Mouse (Mus musculus) left cerebral cortex, postnatal 25 days (tissue): Measurements from ENCODE around the gene Dmpk. TPM values are rescaled to one million over a fixed set of nuclear protein-coding genes. Genes with fewer than 3 reads are reported as not detected.
A peak's percentile ranks its signal among the peaks of the same experiment; 100 is the strongest.

Experiments used
- DNase-seq, 2 experiments: peaks; one replicate each; pipeline ENCODE4 v3.0.0; 2022; ENCODE audit warnings: low spot score in 2 of 2, mixed read lengths in 1 of 2
- intact Hi-C: fragments of 180-260 bp; cut with DNase I; formaldehyde crosslinking; loops from one replicate; pipeline ENCODE4 v1.15.1; 2025
- total RNA-seq, 2 experiments: library from RNA; stranded (reverse); gene quantifications; 2 replicates each; pipeline ENCODE4 v1.2.3; 2021

The Dmpk gene
- total RNA-seq, 2 experiments from 2014 or later, result 25.0 to 37.5 TPM

DNA sequence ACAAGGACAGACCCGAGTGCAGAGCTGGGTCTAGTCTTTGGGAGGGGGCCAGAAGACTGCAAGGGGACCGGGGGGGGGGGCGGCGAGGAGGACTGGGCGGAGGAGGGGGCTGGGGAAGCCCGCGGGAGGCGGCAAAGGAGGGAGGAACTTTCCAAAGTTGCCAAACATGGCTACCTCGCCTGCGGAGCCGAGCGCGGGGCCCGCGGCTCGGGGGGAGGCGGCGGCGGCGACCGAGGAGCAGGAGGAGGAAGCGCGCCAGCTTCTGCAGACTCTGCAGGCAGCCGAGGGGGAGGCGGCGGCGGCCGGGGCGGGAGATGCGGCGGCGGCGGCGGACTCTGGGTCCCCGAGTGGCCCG lies 10.8 kb downstream of the Dmpk start, which contains the start of gene Six5:
Gene Six5 (plus strand): TSS at position 124 of the 355 bp plus-strand sequence.
- intact Hi-C loops, result loop anchor here (2.0 kb wide), 1 partner anchor 24 kb away; the partner anchor contains the start of genes Fbxo46 and Gm4969
- no peak for DNase-seq

- intact Hi-C loops, result loop anchor here (2.0 kb wide), 1 partner anchor 24 kb away; the partner anchor contains the start of genes Fbxo46 and Gm4969
- peak in 1 of 2 experiments; percentile 41 for DNase-seq
Observed at GRCm38 (mm10) chr7:19094826-19095750, 11.4 kb downstream of the Dmpk start.

GRCm38 (mm10) chr7:19095751-19096110 lies 12.1 kb downstream of the Dmpk start:
- intact Hi-C loops, result loop anchor here (2.0 kb wide), 1 partner anchor 23 kb away; the partner anchor contains the start of genes Fbxo46 and Gm4969
- DNase-seq, result no peak

GRCm38 (mm10) chr7:19096421-19096976 lies 12.8 kb downstream of the Dmpk start:
- no peak for DNase-seq
- intact Hi-C loops, result no loop called here

- intact Hi-C loops, result no loop called here
Observed at GRCm38 (mm10) chr7:19097217-19097616, 13.6 kb downstream of the Dmpk start.

DNA sequence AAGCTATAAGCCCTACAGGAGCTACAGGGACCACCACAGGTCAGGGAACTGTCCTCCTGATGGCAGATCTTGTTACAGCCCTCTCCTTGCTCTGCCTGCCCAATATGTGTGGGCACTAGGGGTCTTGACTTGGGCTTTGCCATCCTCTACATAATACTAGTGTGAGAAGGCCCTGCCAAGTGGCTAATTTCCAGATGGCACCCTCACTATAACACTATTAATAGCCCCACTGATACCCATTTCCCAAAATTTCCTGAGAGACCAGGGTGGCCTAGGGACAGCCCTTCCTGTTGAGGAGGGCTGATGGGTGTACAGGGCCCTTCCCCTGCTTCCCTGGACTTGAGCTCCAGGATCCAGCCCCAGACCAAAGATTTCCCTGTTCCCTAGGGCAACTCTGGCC lies 14.2 kb downstream of the Dmpk start:
- no peak for DNase-seq
- intact Hi-C loops, result no loop called here

More at GRCm38 (mm10) chr7:19097217-19097616, 13.6 kb downstream of the Dmpk start:
- no peak for DNase-seq

DNA sequence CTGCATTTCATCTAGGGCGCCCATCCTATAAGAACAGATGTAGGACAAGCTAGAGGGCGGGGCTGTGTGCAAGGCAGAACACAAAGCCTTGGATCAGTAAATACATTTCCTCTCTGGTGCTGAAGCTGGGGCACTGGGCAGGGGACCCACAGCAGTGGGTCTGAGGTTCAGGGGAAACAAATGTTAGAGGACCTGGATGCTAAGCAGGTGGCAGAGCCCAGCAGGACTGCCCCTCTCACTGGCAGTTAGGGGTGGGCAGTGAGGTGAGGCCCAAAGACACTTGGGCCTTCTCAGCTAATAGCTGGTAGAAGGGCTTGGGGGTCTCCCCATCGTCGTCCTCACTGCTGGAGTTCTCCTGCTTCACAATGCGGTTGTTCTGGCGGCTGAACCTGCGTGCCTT lies 15.2 kb downstream of the Dmpk start:
- intact Hi-C loops, result no loop called here
- DNase-seq, result no peak

DNA sequence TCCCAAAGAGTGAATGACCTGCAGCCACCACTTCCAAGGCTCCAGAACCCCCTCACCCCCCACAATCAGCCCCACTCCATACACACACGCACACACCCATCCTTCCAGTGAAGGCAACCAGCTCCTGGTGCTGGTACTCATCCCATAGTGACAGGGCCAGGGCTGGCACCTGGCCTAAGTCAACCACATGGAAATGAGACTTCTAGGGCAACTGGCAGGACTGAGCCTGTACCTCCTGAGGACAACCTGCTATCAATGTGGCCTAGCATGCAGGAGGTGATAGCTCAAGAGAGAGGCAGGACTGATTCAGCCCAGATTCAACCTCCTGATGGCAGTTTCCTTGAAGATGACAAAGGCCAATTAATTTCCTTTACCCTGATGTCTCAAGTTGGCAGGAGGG lies 16.6 kb downstream of the Dmpk start:
- intact Hi-C loops, result no loop called here
- no peak for DNase-seq

GRCm38 (mm10) chr7:19103741-19104140 lies 20.1 kb downstream of the Dmpk start:
- intact Hi-C loops, result no loop called here
- DNase-seq, result no peak

DNA sequence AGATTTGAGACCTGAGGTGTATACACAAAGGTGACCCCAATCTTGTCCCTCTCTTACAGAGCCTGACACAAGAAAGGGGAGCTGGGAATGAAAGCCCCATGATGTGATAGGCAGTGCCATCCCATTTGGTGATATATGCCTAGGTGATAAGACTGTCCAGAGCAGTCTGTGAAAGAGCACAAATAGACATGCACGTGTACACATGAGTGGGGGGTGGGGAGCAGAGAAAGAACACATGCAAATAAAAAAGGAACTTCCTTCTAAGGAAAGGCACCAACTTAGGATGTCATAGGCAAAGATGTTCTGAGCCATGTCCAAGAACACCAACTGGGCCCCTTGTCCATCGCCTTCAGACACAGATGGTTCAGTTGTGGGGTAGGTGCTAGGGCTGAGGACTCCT lies 20.8 kb downstream of the Dmpk start:
- no peak for DNase-seq
- intact Hi-C loops, result no loop called here

DNA sequence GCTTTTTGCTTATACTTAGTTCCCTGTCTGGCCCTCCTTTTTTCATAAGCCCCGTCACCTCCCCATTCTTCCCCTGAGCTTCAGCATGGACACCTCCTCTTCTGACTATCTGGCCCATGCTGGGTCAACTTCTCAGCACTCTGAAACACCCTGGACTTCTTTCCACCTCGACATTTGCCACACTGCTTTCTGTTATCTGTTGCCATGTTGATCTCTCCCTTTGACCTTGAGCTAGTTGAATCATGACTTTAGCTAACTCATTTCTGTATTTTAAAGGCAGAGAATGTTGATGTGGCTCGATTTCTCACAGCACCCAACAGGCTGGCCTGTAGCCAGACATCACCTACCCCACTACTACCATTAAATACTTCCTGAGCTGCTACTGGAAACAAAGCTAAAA lies 23.8 kb downstream of the Dmpk start:
- intact Hi-C loops, result no loop called here
- no peak for DNase-seq

- intact Hi-C loops, result no loop called here
- no peak for DNase-seq
Observed at GRCm38 (mm10) chr7:19109565-19109964, 25.9 kb downstream of the Dmpk start.

DNA sequence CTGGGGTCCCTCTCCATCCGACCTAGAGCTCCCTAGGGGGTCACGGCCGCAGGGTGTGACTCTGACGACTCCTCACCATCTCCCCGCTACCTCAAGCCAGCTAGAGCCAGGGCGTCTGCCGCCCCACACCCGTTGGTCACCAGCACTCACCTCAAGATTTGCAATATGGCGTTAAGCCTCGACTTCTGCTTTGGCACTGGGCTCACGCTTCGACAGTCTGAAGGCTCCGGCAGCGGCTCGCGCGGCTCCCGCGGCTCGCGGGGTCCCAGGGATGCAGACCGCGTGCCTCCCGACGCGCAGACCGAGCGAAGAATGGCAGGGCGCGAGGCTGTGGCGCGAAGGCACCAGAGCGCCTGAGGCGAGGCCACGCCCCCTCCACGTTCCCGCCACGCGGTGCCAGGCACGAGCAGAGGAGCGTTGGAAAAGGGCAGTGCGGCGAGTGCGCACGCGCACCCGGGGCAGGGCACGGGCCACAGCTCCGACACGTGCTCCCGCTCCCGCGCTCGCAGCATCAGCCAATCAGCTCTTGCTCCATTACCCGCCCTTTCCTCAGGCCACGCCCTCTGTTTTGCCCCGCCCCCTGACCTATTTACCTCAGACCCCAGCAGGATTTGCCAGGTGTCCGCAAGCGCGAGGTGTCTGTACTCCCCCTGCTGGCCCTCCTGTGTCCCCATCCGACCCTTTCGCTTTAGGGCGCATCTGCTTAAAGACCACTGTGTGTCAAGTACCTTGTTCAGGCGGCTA lies 34.6 kb downstream of the Dmpk start, which contains the start of gene Gm4969:
Gene Gm4969 (minus strand): TSS at position 341 of the 744 bp plus-strand sequence.
- intact Hi-C loops, result loop anchor here (2.0 kb wide), 1 partner anchor 23 kb away; the partner anchor contains the start of gene Six5
- peak; percentile 52 to 62 for DNase-seq

- no peak for DNase-seq
- intact Hi-C loops, result loop anchor here (2.0 kb wide), 1 partner anchor 24 kb away; the partner anchor contains the start of gene Six5
Observed at GRCm38 (mm10) chr7:19119083-19119482, 35.4 kb downstream of the Dmpk start.

GRCm38 (mm10) chr7:19119631-19120429 lies 36.2 kb downstream of the Dmpk start, which contains the start of gene Fbxo46:
Fbxo46 (plus strand) TSS chr7:19119859.
- intact Hi-C loops, result loop anchor here (2.0 kb wide), 1 partner anchor 25 kb away; the partner anchor contains the start of gene Six5
- DNase-seq, result peak; percentile 89 to 99

- intact Hi-C loops, result no loop called here
Observed at GRCm38 (mm10) chr7:19121686-19122085, 38.0 kb downstream of the Dmpk start.

DNA sequence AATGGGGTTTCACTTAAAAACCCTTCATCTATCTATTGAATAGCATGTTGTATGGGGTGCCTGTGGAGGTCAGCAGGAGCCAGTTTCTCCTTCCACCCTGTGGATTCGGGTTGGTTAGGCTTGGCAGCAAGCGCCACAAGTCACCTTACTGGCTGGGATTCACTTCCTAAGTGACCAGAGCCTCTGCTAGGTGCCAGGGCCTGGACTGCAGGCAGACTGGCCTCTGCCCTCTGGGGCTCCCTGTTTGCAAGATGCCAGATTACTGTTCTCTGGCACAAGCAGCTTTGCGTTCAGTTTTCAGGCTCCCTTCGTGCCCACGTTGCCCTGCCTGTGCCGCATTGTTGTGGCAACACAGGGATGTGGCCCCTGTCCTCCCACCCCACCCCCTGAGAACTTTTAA lies 41.1 kb downstream of the Dmpk start:
- intact Hi-C loops, result no loop called here
- no peak for DNase-seq

More at GRCm38 (mm10) chr7:19121686-19122085, 38.0 kb downstream of the Dmpk start:
- no peak for DNase-seq

DNA sequence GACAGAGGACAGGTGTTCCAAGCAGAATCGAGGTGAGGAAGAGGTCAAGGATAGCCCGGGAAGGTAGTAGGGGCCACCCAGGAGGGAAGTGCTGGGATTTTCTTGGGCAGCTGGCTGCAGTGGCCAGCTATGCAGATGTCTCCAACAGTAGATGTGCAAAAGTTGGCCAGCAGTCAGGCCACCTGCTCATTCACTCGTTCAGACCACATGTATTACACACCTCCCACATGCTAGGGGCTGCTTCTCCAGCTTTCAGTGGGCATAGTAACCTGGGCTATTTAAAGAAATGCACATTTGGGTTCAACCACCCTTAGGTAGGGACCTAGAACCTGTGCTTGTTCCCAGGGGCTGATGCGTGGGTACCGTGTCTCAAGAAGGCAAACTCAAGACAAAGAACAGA lies 44.1 kb downstream of the Dmpk start:
- DNase-seq, result no peak
- intact Hi-C loops, result no loop called here

- no peak for DNase-seq
- intact Hi-C loops, result no loop called here
Observed at GRCm38 (mm10) chr7:19129396-19129795, 45.7 kb downstream of the Dmpk start.
